Mouse (Mus musculus) cortical plate, adult 2 months (tissue): ENCODE measurements around the gene Frmd4a.

Experiments used
- CTCF ChIP-seq: fragments of 200-500 bp; IDR thresholded peaks from 2 replicates; pipeline ENCODE4 v1.5.1; 2011; ENCODE audit warnings: mild to moderate bottlenecking, control low read depth, low read length; ENCODE audit not compliant: insufficient read depth; ENCODE audit errors: extremely low read depth
- POLR2A ChIP-seq: fragments of 200-500 bp; IDR thresholded peaks from 2 replicates; pipeline ENCODE4 v1.6.1; 2011; ENCODE audit warnings: mild to moderate bottlenecking, low read length, control low read depth; ENCODE audit not compliant: insufficient read depth; ENCODE audit errors: extremely low read depth

GRCm38 (mm10) chr2:4386468-4386867, 369.0 kb downstream of the Frmd4a start:
- no peak for TF ChIP-seq CTCF
- no peak for TF ChIP-seq POLR2A
